Mouse (Mus musculus): ENCODE results near the gene Mettl6.

Gene Mettl6

DNA sequence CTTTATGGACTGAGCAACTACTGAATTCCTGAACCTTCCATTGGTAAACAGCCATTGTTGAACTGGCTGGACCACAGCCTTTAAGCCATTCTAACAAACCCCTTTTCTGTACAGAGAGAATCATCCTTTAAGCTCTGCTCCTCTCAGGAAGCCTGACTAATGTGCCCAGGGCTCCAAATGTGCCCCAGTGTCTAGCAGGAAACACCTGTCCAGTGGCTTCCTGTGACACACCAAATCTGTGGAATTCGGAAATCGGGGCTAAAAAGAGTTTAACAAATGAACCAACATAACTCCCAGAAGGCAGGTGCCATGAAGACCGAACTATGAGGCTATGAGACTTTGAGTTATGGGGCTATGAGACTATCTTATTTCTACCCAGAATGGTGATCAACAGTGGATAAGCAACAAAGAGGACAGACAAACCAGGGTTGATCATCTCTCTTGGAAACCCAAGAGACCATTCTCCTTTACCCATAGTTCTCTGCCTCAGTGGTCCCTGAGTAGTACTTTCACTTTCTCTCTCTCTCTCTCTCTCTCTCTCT, 63.0 kb downstream of the Mettl6 start:
- DNase-seq = peak in 1 of 2 experiments; percentile 14

DNA sequence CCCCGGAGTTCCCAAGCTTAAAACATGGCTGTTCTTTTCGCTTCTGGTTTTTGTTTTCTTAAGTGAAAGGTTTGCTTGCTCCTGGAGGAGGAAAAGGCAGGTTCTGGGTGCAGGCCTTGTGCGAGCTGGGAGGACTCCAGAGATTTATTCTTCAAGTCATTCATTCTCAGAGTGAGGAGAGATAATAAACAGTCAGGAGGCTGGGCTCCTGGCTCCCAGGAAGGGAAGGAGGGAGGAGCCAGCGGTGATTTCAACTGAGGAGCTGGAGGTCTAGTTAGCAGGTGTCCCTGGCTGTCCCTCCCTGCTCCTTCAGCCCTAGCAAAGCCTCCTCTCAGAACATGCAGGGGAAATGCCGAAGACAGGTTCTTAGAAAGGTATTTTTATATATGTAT, 65.8 kb downstream of the Mettl6 start:
- DNase-seq = no peak

- DNase-seq = peak in 1 of 2 experiments; percentile 56
Observed at GRCm38 (mm10) chr14:31428211-31429003, 66.4 kb downstream of the Mettl6 start.
